Mouse (Mus musculus) spleen, embryonic (tissue): ENCODE measurements around the gene 9130019O22Rik.
"Not testable (repeated sequence)": the region's sequence is repeated elsewhere in the genome, so short reads cannot be mapped to it uniquely, and the experiment has no call there.

Experiments used
- CTCF ChIA-PET: fragments of 350-600 bp; sonication (Branson Sonifier 250); formaldehyde crosslinking; loops from one replicate; lab custom pipeline; 2022; lab: Charles Lee

9130019O22Rik gene

DNA sequence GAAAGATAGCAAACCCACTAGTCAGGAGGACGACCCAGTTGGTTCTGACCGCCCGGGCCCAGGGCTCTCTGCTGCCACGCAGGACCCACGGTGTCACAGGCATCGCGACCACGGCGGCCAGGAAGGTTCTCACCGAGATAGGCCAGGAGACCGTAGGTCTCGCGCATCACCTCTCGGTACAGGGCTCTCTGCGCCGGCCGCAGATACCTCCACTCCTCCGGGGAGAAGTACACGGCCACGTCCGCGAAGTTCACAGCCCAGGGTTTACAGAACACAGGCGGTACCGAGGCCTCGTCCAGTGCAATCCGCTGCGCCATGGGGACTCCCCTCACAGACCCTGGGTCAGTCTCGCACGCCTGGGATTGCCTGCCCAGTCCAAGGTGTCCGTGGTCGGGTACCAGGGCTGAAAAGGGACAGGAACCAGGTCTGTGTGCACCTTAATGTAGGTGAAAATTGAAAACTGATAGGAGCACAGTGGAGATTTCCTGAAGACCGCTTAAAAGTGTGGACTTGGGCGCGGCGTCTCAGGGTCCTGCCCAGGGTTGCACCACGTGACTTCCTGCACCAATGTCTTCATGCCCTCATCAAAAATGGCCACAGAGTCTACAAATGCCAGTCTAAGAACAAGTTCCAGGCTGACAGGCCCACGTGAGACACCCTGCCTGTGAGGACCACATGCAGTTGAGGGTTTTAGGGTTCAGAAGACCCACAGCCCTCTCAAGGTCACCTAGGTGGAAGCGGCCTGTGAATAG is at the start of gene 9130019O22Rik:
TSS of gene 9130019O22Rik (minus strand) at position 526 of the 752 bp plus-strand sequence.
- CTCF ChIA-PET: interaction anchor here (0.5 to 0.7 kb wide), 2 partner anchors 110 to 582 kb away, joined by 5 to 6 read pairs; no protein-coding TSS in a partner anchor

DNA sequence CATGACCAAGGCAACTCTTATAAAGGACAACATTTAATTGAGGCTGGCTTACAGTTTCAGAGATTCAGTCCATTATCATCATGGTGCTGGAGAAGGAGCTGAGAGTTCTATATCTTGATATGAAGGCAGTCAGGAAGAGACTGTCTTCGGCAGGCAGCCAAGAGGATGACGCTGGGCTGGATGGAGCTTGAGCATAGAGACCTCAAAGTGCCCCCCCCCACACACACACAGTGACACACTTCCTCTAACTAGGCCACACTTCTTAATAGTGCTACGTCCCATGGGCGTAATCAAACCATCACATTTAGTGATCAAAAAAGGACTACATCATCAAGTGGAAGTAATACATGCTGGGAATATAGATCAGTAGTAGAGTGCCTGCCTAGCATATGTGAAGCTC is 48.2 kb upstream of the 9130019O22Rik start:
- CTCF ChIA-PET: interaction anchor here (0.6 kb wide), 1 partner anchor 1422 kb away, joined by 9 read pairs; no protein-coding TSS in a partner anchor

DNA sequence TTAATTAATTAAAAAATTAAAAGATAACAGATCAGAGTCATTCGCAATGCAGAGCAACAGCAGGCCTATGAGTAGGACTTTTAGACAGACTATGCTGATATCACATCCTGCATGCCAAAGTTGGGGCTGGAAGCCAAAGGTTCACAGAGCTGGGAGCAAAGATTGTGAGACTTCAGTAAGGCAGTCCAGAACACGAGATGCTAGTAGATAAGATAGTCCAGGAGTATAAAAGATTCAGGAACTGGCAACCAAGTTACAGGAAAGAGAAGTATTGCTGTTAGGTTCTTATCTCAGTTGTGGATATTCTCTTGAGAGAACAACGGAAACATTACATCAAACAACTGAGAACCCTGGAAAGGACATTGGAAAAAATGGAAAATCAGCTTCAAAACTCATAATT is 39.4 kb upstream of the 9130019O22Rik start:
- CTCF ChIA-PET: interaction anchor here (0.6 kb wide), 3 partner anchors 32 to 658 kb away, joined by 3 to 7 read pairs (median 7); no protein-coding TSS in a partner anchor

DNA sequence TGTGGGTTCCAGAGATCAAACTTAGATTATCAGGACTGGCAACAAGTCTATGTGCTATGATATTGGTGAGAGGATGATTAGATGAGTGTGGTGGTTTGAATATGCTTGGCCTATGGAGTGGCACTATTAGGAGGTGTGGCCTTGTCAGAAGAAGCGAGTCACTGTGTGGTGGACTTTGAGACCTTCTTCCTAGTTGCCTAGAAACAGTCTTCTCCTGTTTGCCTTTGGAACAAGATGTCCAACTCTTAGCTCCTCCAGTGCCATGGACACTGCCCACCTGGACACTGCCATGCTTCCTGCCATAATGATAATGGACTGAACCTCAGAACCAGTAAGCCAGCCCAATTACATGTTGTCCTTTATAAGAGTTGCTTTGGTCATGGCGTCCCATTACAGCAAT is 38.9 kb upstream of the 9130019O22Rik start:
- CTCF ChIA-PET: interaction anchor here (0.6 kb wide), 2 partner anchors 32 to 657 kb away, joined by 3 to 7 read pairs; no protein-coding TSS in a partner anchor

DNA sequence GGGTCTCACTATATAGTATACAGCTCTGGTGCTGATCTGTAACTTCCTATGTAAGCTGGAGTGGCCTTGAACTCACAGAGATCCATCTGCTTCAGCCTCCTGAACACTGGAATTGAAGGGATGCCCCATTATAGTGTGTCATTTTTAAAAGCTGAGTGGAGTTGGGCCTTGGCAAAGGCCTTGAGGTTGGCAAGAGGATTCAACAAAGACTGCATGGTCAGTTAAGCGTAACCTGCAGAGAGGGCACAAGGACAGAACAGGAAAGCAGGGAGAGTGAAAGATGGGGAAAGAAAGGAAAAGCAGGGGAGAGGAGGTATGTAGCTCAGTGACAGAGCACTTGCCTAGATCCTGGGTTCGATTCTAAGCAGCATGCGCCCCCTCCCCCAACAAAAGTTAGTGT is 38.3 kb upstream of the 9130019O22Rik start:
- CTCF ChIA-PET: no interaction called here

DNA sequence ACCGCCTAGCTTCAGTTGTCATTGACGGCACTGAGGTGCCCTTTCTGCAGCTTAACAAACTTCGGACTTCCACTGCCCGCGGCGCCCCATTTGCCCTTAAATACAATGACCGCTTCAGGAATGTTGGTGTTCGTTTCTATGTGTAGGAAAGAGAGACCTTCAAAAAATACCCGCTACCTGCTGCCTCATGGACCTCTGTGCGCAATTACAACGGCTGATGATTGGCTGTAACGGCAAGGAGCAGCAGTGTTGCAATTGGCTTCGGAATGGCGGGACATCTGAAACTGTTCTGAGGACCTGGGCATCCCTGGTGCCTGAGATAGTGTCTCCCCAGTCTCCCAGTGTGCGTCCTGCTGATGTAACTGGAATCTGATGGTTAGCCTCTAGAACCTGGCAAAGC is 35.3 kb upstream of the 9130019O22Rik start:
- CTCF ChIA-PET: interaction anchor here (0.7 kb wide), 1 partner anchor 1284 kb away, joined by 4 read pairs; no protein-coding TSS in a partner anchor

DNA sequence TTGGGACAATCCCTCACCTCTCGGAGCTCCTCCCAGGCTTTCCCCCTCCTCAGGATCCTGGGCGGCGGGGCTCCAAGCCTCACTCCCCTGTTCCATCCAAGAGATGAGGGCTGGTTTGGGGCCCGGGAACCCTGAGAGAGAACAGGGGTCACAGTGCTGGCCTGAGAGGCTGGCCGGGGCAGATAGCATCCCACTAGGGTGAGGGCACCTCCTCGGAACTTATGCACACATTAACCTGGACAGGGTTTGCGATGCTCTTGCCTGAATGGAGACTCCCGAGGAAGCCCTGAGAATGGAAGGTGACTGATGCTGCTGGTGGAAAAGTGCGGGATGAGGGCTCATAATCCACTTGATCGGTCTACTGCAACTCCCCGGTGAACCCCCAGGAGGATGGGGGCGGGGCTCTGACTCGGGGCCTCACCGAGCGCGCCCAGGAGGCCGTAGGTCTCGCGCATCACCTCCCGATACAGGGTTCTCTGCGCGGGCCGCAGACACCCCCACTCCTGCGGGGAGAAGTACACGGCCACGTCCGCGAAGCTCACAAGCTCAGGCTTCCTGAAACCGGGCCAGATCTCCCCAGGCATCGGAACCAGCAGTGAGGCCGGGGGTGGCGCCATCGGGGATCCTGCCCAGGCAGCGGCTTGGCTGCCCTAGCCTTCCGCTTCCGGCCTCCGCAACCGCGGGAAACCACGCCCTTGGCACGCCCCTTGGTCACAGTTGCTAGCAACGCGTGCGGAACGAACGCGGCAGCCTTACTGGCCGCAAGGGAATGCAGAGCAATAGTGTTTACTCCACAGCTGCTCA is 34.6 kb upstream of the 9130019O22Rik start, which contains the start of gene Zfp688:
TSS of gene Zfp688 (minus strand) at position 681 of the 804 bp plus-strand sequence.
- CTCF ChIA-PET: interaction anchor here (0.6 to 0.8 kb wide), 3 partner anchors 66 to 462 kb away, joined by 3 to 6 read pairs (median 3); no protein-coding TSS in a partner anchor

DNA sequence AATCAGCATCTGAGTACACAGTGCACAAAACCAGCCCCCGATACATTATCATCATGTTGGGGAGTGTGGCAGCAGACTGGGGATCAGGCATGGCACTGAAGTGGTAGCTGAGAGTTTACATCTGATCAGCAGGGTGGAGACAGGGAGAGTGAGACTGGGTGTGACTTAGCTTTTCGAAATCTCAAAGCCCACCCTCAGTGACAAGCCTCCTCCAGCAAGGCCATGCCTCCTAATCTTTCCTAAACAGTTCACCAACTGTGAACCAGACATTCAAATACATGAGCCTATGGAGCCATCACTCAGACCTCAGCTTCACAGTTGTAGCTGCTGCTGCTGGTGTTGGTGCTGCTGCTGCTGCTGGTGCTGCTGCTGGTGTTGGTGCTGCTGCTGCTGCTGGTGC is 24.5 kb upstream of the 9130019O22Rik start:
- CTCF ChIA-PET: no interaction called here

DNA sequence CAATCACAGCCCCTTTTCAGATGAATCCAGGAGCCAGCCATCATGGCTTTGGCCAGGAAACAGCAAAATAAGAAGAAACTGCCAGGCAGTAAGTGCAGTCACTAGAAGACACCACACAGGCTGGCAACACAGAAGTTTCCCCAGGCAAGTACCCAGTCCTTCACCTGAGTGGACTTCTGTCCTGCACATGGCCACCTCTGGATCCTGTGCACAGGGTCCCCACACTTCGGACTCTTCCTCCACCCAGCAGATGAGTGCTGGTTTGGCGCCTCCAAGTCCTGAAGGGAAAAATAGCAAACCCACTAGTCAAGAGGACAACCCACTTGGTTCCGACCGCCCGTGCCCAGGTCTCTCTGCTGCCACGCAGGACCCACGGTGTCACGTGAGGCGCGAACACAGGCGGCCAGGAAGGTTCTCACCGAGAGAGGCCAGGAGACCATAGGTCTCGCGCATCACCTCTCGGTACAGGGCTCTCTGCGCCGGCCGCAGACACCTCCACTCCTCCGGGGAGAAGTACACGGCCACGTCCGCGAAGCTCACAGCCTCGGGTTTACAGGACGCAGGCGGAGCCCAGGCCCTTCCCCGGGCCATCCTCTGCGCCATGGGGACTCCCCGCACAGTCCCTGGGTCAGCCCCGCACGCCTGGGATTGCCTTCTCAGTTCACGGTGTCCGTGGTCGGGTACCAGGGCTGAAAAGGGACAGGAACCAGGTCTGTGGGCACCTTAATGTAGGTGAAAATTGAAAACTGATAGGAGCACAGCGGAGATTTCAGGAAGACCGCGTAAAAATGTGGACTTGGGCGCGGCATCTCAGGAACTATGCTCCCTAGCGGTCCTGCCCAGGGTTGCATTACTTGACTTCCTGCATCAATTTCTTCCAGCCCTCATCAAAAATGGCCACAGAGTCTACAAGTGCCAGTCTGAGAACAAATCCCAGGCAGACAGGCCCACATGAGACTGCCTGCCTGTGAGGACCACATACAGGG is 19.3 kb upstream of the 9130019O22Rik start, which contains the start of gene Zfp764:
TSS of gene Zfp764 (minus strand) at position 821 of the 986 bp plus-strand sequence.
- CTCF ChIA-PET: not testable (repeated sequence)

DNA sequence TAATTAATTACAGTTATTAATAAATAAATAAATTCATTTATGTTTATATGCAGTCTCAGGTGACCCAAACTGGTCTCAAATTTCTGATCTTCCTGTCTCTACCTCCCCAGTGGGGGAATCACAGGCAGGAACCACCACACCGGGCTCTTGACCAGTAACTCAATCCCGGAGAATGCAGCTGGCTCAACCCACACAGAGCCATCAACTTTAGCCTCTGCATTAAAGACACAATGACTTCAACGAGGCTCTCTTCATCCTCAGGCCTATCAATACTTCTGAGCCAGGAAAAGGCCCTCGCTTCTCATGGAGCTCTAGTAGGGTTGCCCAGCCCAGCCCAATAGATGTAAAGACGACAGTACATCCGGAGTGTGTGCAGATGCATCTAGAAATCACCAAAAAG is 17.1 kb upstream of the 9130019O22Rik start:
- CTCF ChIA-PET: not testable (repeated sequence)

DNA sequence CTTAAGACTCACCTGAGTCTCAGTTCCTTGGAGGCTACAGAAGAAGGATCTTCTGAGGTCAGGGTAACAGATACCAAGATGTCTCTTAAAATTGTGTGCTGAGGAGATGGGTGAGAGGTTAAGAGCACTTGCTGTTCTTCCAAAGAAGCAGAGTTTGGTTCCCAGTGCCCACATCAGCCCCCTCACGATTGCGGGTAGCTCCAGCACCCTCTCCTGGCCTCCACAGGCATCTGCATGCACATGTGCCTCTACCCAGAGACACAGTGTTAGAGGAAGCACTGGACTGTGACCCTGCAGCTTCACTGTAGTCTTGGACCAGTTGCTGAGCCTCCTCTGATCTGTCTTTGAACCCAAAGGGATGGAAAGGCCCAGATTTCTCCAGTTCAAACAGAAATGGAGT is 16.0 kb upstream of the 9130019O22Rik start:
- CTCF ChIA-PET: no interaction called here

DNA sequence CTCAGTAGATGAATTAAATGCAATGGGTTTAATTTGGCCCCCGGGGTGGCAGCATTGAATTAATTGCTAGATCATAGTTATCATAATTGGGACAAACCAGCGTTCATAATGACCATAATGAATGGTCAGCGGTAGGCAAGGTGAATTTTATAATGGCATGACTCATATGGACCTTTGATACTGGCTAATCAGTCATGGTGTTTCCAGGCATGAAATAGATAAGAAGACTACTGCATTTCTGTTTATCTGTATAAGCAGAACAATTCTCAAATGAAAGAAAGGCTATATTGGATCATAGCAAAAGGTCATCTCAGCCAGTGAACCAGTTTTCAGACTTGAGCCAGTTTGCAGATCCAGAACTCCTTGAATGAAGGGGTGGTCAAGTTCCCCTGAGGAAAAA is 13.4 kb upstream of the 9130019O22Rik start:
- CTCF ChIA-PET: no interaction called here

DNA sequence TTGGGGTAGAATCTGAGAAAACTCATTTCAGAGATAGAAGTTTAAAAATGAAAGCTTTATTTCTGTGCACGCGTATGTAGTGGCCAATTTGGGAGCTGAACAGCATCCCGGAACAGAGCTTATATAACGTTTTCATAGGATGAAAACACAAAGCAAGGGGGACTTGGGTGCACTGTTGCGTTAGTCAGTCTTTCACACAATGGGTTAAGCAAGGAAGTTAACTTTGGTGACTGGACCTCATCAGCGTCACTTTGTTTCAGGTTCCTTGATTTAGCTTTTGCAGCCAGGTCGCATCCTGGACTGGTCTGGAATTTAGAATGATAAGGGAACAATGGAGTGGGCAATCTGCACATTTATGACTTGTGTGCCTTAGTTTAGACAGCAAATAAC is 7.0 kb upstream of the 9130019O22Rik start:
- CTCF ChIA-PET: interaction anchor here (0.5 to 0.7 kb wide), 5 partner anchors 10 to 523 kb away, joined by 3 to 7 read pairs (median 5); no protein-coding TSS in a partner anchor

DNA sequence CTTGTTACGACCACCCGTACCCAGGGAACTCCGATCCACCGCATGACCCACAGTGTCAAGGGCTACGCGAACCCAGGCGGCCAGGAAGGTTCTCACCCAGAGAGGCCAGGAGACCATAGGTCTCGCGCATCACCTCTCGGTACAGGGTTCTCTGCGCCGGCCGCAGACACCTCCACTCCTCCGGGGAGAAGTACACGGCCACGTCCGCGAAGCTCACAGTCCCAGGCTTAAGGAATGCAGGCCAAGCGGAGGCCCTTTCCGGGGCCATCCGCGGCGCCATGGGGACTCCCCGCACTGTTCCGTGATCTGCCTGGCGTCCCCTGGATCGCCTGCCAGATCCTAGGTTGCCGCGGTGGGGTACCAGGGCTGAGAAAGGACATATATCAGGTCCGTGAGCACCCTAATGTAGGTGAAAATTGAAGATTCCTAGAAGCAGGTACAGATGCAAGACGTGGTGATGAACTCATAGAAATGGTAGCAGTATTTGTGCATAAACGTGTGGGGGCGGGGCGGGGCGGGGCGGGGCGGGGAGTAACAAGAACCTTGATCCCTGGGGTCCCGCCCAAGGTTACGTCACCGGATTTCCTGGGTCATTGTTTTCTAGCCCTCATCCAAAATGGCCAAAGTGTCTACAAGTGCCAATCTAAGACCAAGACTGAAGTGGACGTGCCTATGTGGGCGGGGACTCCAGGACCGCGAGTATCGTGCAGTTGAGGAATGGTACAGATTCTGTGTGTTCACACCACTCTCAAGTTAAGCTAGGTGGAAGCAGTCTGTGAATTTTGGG is 6.4 kb upstream of the 9130019O22Rik start, which contains the start of gene E430018J23Rik:
TSS of gene E430018J23Rik (minus strand) at position 473 of the 787 bp plus-strand sequence.
- CTCF ChIA-PET: interaction anchor here (0.5 to 0.6 kb wide), 4 partner anchors 9 to 522 kb away, joined by 3 to 7 read pairs (median 5); no protein-coding TSS in a partner anchor

DNA sequence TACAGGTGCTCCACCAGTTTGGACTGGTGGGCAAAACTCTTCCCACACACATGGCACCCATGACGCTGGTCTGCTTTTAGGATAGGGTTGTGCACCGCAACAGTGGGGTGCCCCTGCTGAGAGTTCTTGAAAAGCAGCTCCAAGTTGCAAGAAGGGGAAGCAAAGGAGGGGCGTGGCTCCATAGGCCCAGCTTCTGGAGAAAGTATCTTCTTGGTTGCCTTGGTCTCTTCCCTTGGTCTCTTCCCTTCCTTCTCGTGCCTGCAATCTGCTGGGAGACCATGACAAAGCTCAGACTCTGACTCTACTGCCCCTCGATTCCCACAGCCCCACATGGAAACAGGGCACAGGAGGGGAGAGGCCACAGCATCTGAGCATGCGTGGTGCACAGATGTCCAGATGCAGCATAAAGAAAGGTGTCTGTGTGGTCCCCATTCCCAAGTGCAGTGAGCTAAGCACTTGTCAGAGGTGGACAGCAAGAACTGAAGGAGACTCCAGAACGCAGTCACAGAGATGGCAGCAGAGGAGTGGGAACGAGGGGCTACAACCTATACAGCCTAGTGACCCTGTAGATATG is 5.4 kb upstream of the 9130019O22Rik start:
- CTCF ChIA-PET: no interaction called here

DNA sequence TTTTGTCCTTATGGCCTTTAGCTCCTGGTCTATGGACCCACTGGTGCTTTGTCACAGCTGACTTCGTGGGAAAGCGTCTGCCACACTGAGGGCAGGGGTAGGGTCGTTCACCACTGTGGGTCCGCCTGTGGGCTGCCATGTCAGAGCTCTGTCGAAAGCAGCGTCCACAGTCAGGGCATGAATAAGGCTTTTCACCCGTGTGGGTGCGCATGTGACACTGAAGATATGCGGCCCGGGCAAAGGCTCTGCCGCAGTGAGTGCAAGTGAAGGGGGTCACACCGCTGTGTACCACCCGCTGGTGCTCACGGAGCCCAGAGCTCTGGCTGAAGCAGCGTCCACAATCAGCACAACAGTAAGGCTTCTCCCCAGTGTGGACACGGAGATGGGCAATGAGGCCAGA is 4.6 kb upstream of the 9130019O22Rik start:
- CTCF ChIA-PET: no interaction called here

DNA sequence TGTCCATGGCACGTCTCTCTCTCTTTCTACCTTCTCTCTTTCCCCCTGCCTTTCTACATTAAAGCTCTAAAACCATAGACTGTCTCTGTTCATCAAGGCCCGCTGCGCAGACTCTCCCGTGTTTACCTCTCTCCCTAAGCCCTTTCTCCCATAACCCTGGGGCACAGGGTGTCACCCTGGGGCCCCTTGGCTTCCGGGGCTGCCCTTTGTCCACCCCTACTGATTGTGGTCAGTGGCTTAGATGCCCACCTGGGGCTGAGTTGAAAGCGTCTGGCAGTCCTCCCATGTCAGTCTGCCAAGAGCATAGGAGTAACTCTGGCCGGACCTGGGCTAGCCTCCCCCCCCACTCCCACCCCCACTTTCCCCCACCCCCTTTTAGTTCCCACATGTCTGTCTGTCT is 3.3 kb upstream of the 9130019O22Rik start:
- CTCF ChIA-PET: no interaction called here

DNA sequence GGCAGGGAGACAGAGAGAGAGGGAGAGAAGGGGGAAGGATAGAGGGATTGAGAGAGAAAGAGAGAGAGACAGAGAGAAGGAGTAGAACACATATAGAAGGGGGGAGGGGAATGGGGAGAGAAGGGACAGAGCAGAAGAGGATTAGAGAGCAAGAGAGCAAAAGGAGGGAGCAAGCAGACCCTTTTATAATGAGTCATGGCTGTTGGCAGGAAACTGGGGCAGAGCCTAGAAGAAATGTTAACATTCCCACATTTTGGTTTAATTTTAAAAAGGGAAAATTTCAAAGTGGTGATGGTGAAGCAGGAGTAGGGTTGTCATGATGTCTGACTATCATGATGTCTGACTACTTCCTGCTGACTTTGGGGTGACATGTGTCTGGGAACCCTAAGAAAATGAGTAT is 1.2 kb upstream of the 9130019O22Rik start:
- CTCF ChIA-PET: not testable (repeated sequence)

DNA sequence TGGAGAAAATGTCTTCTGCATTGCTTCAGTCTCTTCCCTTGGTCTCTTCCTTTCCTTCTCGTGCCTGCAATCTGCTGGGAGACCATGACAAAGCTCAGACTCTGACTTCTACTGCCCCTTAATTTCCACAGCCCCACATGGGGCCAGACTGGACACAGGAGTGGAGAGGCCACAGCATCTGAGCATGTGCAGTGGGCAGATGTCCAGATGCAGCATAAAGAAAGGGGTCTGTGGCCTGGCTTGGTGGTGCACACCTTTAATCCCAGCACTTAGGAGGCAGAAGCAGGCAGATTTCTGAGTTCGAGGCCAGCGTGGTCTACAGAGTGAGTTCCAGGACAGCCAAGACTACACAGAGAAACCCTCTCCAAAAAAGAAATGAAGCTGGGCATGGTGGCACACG is 1.4 kb downstream of the 9130019O22Rik start:
- CTCF ChIA-PET: interaction anchor here (0.6 kb wide), 1 partner anchor 22 kb away, joined by 3 read pairs; no protein-coding TSS in a partner anchor
